In the genomic region with DNA sequence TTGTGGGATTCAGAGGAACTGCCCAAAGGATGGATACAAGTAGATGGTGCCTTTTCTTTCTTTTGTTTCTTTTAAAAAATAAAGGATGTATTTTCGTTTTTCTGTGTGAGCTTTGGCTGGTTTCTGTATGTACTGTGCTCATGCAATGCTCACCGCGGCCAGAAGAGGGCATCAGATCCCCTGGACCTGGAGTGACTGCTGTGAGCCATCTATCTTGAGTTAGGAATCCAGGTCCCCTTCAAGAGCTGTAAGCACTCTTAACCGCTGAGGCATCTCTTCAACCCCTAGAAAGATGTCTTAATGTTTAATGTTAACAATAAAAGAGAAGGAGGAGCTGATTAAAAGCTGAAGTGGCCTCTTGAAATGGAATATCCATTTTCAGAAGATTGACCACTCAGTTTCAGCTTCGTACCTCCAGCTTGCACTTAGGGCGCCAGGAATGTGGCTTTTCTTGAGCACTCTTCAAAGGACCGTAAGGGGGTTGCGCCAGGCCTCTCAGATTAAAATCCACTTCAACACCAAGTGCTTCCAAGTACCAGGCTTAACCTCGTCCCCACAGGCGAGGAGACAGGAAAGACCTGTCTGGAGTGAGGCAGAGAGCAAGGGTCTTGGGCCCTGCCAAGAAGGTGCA, we compare ENCODE assay signal across 8 mouse cellular contexts. TPM values are rescaled to one million over a fixed set of nuclear protein-coding genes. Genes with fewer than 3 reads are reported as not detected.
DNase-seq lines count a peak whose midpoint lies in the region; ATAC-seq and TF ChIP-seq lines count a peak whose summit lies in the region.

No protein-coding gene starts in this region.

- no peak overlapping the region for H3K4me2 ChIP-seq in kidney, embryonic 15.5 days

- no peak overlapping the region for H3K4me3 ChIP-seq in kidney, embryonic 15.5 days (replicated peaks)
- no peak overlapping the region for H3K4me3 ChIP-seq in bone marrow macrophage, adult 2 months (ENCODE audit: insufficient read depth, low read length)
- H3K4me3 ChIP-seq in thymus, adult 2 months (ENCODE audit: control insufficient read depth, insufficient read depth, low read length) = no peak overlapping the region

- no peak overlapping the region for H3K9ac ChIP-seq in kidney, embryonic 15.5 days

- no peaks in the 10 kb centered on the region for H3K9me3 ChIP-seq in kidney, embryonic 15.5 days (replicated peaks)

- peak; percentile 72 for TF ChIP-seq CTCF in bone marrow macrophage, adult 2 months (IDR thresholded peaks at IDR 0.05; ENCODE audit: low read depth, low read length)
- TF ChIP-seq CTCF in thymus, adult 2 months (IDR thresholded peaks at IDR 0.05; ENCODE audit: borderline replicate concordance, control insufficient read depth, extremely low read depth, insufficient read depth, low read length, poor library complexity) = peak; percentile 55; the same call in 1 of the 2 replicates

- peaks cover 17% of the 10 kb centered on the region for H3K4me1 ChIP-seq in kidney, embryonic 15.5 days
- H3K4me1 ChIP-seq in bone marrow macrophage, adult 2 months (ENCODE audit: control insufficient read depth, insufficient read depth, low read length) = no peaks in the 10 kb centered on the region
- H3K4me1 ChIP-seq in thymus, adult 2 months (replicated peaks; ENCODE audit: control insufficient read depth, insufficient read depth, low read length) = peaks cover 13% of the 10 kb centered on the region

- 54% methylated on average over 10 of the region's 10 CpGs for WGBS in kidney, embryonic 15.5 days
- WGBS in thymus, adult 2 months = 60% methylated on average over 10 of the region's 10 CpGs

- ATAC-seq in kidney, embryonic 15.5 days (replicated peaks; ENCODE audit: low FRiP score) = no peak
- peak; percentile 75; the same call in 1 of the 2 replicates for ATAC-seq in erythroblast, adult 5-6 weeks (replicated peaks; ENCODE audit: low FRiP score, poor library complexity, severe bottlenecking)

- H3K27me3 ChIP-seq in kidney, embryonic 15.5 days = peaks cover 3% of the 10 kb centered on the region; the same call in 1 of the 2 replicates
- no peaks in the 10 kb centered on the region for H3K27me3 ChIP-seq in thymus, adult 2 months (ENCODE audit: control insufficient read depth, insufficient read depth, low read length)

- intact Hi-C loops in left cerebral cortex, postnatal 36 days (cut with DNase I) = loop anchor here (5.0 kb wide), 1 partner anchor 356 kb away; no protein-coding TSS in a partner anchor

- H3K27ac ChIP-seq in kidney, embryonic 15.5 days = no peak overlapping the region
- no peak overlapping the region for H3K27ac ChIP-seq in bone marrow macrophage, adult 2 months (ENCODE audit: insufficient read depth, low read depth, low read length)
- H3K27ac ChIP-seq in thymus, adult 2 months (ENCODE audit: control insufficient read depth, insufficient read depth, low read length) = no peak overlapping the region

- DNase-seq in kidney, adult 18-20 months = peak; percentile 83
- peak; percentile 84 for DNase-seq in induced T-regulatory cell, adult 2 months (ENCODE audit: low read depth)
- peak; percentile 69 to 76 for DNase-seq in left cerebral cortex, postnatal 36 days (ENCODE audit: low spot score in 2 of 2)
- DNase-seq in natural killer cell, adult 2 months (ENCODE audit: low spot score in 2 of 2) = peak; percentile 65 to 82
- DNase-seq in thymus, adult 2 months = peak; percentile 83

- no peak for TF ChIP-seq POLR2A in bone marrow macrophage, adult 2 months (IDR thresholded peaks at IDR 0.05; ENCODE audit: borderline replicate concordance, low read depth, low read length)
- TF ChIP-seq POLR2A in thymus, adult 2 months (IDR thresholded peaks at IDR 0.05; ENCODE audit: control insufficient read depth, extremely low read depth, insufficient read depth, low read length, poor library complexity) = no peak

- H3K36me3 ChIP-seq in kidney, embryonic 15.5 days = no peaks in the 10 kb centered on the region
- no peaks in the 10 kb centered on the region for H3K36me3 ChIP-seq in thymus, adult 2 months (ENCODE audit: control insufficient read depth, insufficient read depth, low read length)

RNA-seq across cellular contexts. Expression of gene Adcy7, which starts 5.9 kb away (rescaled TPM):
- polyA plus RNA-seq in kidney, embryonic 15.5 days (2015; fragmentation: Nextera tagmentation; extraction: Ambion mirVana) = 2.9 and 3.1 TPM in 2 replicates
- 145 and 146 TPM in 2 replicates for polyA plus RNA-seq in bone marrow macrophage, adult 2 months (2012; ENCODE audit: insufficient read depth, insufficient read length, missing spikeins)
- total RNA-seq in erythroblast, adult 5-6 weeks (2015; ENCODE audit: low replicate concordance) = 6.1 and 11.3 TPM in 2 replicates
- total RNA-seq in erythroblast, adult 5-6 weeks (2017; ENCODE audit: low replicate concordance) = 8.9 and 13.0 TPM in 2 replicates
- total RNA-seq in left cerebral cortex, postnatal 36 days (2021) = 1 to 10 TPM; 4.7 TPM
- polyA plus RNA-seq in thymus, adult 2 months (2012; rRNA removed) = 61.7 and 63.7 TPM in 2 replicates

Comparison
In these comparisons a context has a peak if more than half of its experiments do, and no peak if none do; other contexts are left out.
1. RNA of gene Adcy7, which starts 5.9 kb away (polyA plus RNA-seq): 145 to 146 TPM in bone marrow macrophage, adult 2 months and 61.7 to 63.7 TPM in thymus, adult 2 months; 2.9 to 3.1 TPM in kidney, embryonic 15.5 days; every median in the first group is over 10 times any median in the second.
2. Peak in every context shown above with its lines, with median percentiles within 50 percentile points of each other: DNase-seq.